Mouse (Mus musculus): ENCODE data around the gene Dazap1.
"Not testable (repeated sequence)": the region's sequence is repeated elsewhere in the genome, so short reads cannot be mapped to it uniquely, and the experiment has no call there.

Dazap1 gene

DNA sequence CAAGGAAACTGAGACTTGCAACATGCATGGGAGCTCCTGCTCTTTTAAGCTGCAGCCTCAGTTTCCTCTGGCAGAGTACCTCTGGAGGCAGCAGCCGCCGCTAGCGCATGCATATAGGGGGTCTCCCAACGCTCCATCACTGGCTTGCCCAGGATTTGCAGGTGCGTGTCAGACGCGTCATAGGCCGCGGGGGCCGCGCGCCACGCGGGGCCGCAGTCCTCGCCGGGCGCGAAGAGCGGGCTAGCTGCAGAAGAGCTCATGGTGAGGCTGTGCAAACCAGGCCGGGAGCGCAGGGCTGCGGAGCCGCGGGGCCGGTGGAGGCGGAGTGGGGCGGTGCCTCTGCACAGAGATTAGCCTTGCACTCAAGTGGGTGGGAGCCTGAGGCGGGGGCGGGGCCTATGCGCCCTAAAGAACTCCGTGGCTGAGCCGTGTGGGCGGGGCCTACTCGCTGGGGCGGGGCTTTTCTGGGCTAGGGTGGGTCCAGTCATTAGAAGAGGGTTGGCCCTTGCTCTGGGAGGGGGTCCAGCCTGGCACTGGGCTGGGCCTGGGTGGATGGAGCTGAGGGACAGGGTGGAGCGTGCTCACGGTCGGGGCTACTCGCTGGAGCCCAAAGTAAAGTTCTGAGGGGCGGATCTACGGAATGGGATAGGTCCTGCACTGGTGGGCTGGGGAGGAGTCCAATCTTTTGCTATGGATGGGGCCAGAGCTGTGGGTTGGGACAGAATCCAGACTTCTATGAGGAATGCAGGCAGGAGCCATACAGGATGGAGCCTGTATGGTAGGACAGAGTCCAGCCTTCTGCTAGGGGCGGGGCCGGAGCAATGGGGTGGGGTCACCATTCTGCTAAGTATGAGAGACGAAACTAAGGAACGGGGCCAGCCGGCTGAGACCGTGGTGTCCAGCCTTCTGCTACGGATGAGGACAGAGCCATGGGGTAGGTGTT, at the start of gene Dazap1, which contains the start of gene Gamt:
Dazap1 (plus strand) TSS at position 845 of the 943 bp plus-strand sequence.
Gamt (minus strand) TSS at position 371 of the 943 bp plus-strand sequence.
- DNase-seq, result peak; percentile 99

- DNase-seq, result not testable (repeated sequence)
Measured at GRCm38 (mm10) chr10:80211547-80212103, 49.7 kb upstream of the Dazap1 start.

GRCm38 (mm10) chr10:80215048-80215772, 46.1 kb upstream of the Dazap1 start:
- DNase-seq, result no peak

DNA sequence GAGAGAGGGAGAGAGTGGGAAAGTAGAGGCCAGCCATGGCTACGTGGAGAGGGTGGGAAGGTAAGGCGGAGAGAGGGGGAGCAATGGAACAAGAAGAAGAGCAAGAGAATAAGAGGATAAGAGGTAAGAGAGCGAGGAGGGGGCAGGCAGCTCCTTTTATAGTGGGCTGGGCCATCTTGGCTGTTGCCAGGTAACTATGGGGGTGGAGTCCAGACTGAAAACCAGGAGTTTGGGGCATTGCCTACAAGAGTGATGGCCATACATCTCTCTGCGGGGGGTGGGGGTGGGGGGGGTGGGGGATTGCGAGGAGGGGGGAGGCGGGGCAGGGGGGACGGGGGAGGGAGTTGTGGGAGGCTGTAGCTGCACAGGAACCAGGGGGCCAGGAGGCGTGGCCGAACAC, 40.6 kb upstream of the Dazap1 start:
- no peak for DNase-seq

DNA sequence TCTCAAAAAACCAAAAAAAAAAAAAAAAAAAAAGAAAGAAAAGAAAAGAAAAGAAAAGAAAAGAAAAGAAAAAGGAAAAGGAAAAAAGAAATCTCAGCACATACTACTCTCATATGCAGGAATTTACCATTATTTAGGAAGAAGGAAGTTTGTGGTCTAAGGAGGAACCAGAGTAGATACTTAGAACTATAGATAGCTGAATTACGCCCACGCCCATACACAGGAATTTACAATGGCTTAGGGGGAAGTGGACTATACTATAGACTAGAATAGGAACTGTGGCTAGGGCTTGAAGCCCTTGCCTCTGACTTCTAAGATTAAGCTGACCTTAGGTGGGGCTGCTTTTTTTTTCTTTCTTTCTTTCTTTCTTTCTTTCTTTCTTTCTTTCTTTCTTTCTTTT, 38.1 kb upstream of the Dazap1 start:
- DNase-seq, result peak; percentile 65

DNA sequence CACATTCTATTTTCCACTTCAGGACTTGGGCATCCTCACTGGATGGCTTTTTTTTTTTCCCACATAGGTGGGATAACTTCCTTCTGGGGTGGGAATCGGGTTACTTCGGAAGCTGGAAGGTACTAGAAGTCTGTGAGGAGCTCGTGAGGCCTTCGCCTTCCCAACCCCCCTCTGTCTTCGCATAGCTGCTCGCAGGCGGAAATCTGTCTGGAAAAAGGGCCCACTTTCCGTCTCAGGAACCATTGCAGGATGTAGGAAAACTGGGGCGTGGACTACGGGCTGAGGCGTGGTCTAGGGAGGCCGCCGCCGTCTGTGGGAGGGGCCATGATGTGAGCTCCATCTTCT, 35.2 kb upstream of the Dazap1 start:
- no peak for DNase-seq

DNA sequence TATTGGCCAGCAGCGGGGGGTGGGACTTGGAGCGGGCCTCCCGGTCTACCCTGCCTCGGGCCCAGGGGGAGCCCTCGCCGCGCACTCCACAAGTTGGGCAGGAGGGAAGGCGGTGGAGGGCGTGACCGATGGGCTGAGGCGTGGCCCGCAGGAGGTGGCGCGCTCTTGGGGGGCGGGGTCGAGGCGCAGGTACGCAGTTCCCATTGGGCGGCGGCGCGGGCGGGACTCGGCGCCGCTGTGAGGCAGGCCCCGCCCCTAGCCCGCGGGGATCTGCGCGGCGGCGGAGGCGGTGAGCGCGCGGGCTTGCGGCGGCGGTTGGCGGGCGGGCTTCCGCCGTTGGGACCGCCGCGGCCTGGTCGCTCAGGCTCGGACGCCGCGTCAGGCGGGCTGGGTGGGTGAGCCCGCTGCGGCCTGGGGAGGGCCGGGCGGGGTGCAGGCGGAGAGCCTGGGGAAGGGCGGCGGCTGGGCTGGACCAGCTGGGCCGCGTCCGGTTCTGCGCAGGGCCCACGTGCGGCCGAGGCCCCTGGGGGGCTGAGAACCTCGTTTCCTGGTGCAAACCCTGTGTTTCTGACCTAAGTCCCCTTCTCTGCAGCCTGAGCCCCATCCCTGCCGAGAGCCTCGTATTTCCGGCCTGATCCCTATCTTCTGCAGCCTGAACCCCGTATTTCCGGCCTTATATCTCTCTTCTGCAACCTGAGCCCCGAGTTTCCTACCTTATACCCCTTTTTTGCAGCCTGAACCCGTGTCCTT, 34.7 kb upstream of the Dazap1 start, which contains the start of gene Mum1:
Mum1 (plus strand) TSS at position 19 of the 750 bp plus-strand sequence.
- peak; percentile 100 for DNase-seq

- no peak for DNase-seq
Measured at GRCm38 (mm10) chr10:80227166-80227539, 34.1 kb upstream of the Dazap1 start.

GRCm38 (mm10) chr10:80227877-80228775, 33.2 kb upstream of the Dazap1 start:
- DNase-seq, result peak; percentile 56

DNA sequence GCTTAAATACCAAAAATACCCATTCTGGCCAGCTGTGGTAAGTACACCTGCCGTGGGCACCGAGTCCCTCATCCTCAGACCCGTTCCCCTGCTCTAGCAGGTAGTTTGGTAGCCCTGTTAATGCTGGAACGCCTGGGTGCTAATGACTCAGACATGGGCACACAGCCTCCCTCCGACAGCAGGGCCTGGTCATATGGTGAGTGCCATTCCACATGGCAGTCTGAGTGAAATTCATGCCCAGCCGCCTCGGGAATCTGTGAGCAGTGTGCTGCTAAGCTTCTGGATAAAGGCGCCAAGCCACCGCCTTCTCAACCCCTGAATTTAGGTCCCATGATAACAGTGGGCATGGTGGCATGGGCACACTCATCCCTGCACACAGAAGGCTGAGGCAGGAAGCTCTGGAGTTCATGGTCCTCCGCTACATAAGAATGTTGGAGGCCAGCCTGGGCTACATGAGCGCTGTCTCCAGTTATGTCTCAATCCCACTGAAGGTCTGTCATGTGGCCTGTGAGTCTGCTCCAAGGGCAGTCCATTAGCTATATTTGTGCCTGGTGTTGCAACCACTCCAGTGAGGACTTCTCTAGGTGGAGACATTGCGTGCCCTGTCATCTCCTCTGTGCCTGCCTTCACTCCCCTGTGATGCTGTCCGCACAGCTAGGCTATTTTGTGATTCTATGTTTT, 25.0 kb upstream of the Dazap1 start:
- DNase-seq, result no peak

DNA sequence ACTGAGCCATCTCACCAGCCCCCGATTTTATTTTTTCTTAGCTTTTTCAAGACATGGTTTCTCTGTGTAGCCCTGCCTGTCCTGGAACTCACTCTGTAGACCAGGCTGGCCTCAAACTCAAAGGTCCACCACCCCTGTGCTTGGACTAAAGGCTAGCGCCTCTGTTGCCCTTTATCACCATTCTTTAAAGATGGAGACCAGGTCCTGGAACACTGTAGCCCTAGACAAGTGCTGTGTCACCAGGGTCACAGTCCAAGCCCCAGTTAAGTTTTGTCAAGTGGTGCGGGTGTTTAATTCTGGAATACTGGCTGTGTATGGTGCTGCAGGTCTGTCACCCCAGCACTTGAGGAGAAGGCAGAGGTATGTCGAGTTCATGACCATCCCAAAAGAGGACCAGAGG, 24.3 kb upstream of the Dazap1 start:
- DNase-seq, result no peak

- no peak for DNase-seq
Measured at GRCm38 (mm10) chr10:80238306-80238705, 23.0 kb upstream of the Dazap1 start.

DNA sequence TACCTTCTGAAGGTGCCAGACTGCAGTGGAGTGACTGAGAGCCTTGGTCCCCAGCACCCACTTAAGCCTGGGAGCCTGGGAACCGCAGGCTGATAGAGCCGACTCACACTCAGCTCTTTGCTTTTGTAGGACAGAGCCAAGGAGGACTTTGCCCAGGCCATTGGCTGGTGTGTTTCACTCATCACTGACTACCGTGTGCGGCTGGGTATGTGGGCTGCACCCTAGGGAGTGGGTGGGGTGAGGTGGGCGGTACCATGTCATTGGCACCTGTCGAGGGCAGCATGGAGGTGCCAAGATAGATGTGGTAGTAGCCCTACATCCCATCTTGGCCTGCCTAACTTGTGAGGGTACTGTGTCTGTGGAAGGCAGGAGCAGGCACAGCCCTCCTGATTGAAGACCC, 21.5 kb upstream of the Dazap1 start:
- no peak for DNase-seq

DNA sequence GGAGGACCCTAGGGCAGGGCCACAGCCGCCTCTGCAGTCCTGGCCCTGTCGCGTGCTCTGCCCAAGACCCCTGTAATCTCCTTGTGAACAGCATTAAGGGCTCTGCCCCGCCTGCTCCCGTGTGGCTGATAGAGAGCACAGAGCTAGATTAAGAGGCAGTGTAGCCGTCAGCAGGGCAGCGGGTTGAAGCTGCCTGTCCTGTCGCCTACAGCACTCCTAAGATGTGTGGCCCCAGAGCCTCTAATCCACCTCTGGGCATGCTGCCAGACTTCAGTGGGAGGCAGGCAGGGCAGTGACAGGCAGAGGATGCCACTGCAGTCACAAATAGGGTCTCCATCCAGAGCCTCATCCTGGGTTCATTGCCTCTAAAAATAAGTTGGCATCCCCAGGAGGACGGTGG, 19.2 kb upstream of the Dazap1 start:
- DNase-seq, result no peak

DNA sequence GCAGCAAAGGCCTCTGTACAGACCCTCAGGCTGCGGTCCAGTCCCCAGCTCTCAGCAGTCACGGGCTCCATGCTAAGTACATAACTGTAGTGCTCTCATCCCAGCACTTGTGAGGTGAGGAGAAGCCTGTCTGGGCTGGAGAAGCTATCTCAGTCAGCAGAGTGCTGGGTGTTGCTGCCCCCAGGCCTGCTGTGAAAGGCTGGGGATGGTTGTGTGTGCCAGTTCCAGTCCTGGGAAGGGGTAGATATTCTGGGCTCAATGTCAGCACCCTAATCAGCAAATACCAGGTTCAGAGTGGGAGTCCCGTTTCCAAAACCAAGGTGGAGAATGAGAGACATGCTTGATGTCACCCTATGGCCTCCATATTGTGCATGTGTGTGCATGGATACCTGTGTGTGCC, 18.7 kb upstream of the Dazap1 start:
- no peak for DNase-seq

- DNase-seq, result peak; percentile 52
Measured at GRCm38 (mm10) chr10:80244791-80245399, 16.4 kb upstream of the Dazap1 start.

GRCm38 (mm10) chr10:80245600-80245999, 15.7 kb upstream of the Dazap1 start:
- peak; percentile 93 for DNase-seq

DNA sequence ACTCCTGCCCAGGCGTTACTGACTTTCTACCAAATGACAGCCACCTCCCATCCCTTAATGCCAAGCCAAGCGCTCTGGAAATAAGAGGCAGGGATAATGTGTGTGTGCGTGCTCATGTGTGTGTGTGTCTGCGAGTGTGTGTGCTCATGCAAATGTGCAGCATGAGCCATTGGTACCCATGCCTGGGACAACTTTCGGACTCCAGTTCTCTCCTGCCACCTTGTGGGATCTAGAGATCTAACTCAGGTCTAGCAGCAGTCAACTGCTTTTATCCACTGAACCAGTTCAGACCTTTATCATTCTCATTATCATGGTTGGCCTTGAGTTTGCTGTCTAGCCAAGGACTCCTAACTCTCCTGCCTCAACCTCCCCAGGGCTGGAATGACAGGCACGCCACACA, 13.4 kb upstream of the Dazap1 start:
- DNase-seq, result no peak

DNA sequence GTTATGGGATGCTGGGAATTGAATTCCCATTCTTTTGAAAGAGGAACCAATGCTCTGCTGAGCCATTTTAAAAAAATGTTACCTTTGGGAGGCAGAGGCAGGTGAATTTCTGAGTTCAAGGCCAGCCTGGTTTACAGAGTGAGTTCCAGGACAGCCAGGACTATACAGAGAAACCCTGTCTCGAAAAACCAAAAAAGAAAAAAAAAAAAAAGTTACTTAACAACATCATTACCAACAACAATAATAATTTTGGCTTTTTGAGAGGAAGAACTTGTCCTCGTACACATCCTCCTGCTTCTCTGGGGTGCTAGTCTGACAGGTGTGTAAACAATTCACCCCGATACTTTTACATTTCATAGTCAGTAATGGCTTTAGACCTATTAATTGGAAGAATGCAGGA, 12.8 kb upstream of the Dazap1 start:
- DNase-seq, result not testable (repeated sequence)

DNA sequence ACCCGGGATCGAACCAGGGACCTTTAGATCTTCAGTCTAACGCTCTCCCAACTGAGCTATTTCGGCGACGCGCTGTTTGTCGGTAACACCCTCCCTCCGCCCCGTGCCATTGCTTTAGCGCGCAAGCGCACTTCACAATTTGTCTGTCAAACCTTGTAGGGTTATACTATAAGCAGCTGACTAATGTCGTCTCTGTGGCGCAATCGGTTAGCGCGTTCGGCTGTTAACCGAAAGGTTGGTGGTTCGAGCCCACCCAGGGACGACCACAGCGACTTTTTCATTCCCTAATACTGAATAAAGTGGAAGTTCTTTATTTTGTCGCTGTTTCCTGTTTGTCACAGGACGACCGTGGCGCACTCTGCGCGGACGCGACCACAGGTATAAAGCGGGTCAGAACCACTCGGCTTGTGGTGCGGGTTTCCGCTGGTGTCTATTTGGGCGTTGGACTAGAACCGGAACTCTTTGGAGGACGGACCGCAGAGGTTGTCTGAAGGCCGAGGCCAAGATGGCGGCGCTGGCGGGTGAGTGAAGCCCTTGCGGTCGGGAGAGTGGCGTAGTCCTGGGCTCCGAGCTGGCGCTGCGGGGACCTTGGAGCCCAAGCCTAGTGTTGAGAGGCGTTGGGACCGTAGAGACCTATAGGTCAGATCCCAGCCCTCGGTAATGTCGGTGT, 12.2 kb upstream of the Dazap1 start, which contains the start of gene Ndufs7:
Ndufs7 (plus strand) TSS at position 151 of the 670 bp plus-strand sequence.
- DNase-seq, result peak; percentile 97

All from lung, postnatal 36 days (tissue).